Mouse (Mus musculus) adrenal gland, postnatal 36 days (tissue): Measurements from ENCODE around the gene Slamf6. TPM values are rescaled to one million over a fixed set of nuclear protein-coding genes. Genes with fewer than 3 reads are reported as not detected.

Source experiments
- DNase-seq, 2 experiments: peaks; one replicate each; pipeline ENCODE4 v3.0.0; 2021; ENCODE audit warnings: mixed read lengths in 1 of 2
- total RNA-seq, 2 experiments: library from RNA; stranded (reverse); gene quantifications; 2 replicates each; pipeline ENCODE4 v1.2.3; 2021

Gene Slamf6
- total RNA-seq, 2 experiments from 2014 or later: 0.20 TPM; not detected in 1

DNA sequence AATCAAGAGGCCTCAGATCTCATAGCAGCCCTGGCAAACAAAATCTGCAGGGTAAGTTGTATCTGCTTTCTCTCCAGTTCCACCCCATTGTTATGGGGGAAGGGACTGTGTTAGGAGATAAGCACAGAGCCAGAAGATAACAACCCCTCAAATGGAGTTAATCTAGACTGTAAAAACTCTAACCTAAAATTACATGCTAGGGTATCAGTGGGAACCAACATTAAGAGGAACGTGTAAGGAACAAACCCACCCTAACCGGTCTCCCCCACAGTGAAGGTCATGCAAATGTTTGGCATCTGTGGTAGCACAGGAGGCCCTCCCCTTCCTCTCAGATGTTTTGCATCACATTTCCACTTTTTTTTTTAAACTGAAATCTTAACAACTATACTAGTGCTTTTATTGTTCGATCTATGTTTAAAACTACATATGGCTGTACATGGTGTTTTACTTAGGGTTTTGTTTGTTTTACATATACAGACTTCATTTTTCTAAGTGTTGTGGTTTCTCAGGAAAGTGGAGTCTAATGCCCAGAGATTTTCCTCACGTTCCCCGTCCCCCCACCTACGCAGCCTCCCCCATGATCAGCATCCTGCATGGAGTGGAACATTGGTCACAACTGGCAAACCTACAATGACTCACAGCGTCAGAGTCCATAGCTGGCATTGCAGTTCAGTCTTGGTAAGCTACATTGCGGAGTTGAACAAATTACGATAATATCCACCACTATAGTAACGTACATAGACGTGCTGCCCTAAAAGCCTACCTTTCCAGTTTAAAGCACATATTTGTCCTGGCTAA is 77.8 kb downstream of the Slamf6 start:
- no peak for DNase-seq

DNA sequence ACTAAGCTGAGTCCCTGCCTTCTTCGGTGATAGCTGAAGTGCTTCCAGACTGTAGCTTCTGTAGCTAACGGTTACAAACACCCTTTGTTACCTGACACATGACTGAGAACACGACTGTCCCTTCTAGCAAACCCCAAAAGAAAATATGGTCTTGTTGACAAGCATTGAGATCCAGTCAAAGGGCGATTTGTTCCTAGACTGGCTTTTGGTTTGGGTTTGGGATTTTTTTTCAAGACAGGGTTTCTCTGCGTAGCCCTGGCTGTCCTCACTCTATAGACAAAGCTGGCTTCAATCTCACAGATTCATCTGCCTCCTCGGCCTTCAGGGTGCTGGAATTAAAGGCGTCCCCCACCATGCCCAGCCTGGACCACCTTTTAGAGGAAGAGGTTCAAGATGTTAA is 79.4 kb downstream of the Slamf6 start:
- no peak for DNase-seq

DNA sequence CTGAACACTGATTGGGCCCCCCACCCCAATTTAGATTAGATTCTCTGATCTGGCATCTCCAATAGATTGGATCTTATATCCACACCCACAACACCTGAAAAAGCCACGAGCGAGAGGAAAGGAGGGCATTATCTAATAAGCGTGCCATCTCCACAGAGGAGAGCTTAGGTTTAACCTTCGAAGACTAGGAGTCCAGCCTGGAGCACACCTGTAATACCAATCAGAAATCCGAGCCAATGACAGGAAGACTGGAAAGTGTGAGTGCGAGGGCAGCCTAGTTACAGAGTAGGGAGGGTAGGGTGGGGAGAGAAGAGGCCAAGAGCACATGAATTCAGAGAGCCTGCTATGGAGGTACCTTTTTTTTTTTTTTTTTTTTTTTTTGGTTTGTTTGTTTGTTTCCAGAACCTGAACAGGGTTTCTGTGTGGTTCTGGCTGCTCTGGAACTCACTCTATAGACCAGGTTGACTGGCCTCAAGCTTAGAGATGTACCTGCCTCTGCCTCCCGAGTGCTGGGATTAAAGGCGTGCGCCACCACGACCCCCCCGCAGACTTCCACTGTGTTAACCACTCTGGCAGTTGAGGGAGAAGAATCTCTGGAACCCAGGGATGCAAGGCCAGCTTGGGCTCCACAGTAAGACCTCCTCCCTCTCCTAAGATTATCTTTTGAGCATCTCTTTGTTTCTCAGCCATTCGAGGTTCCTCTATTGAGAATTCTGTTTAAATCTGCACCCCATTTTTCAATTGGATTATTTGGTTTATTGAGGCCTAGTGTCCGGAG is 81.7 kb downstream of the Slamf6 start:
- no peak for DNase-seq

GRCm38 (mm10) chr1:172000641-172001040 is 83.3 kb downstream of the Slamf6 start:
- DNase-seq: peak; percentile 35 to 74

- DNase-seq: no peak
These were observed 84.3 kb downstream of the Slamf6 start for GRCm38 (mm10) chr1:172001665-172002064.

Other genes starting within 250 kb of the Slamf6 start
- 1 to 10 TPM; 1.8 to 3.5 TPM for gene Cd48, start 235.5 kb upstream of the Slamf6 start, total RNA-seq
- gene Slamf1, start 150.4 kb upstream of the Slamf6 start, total RNA-seq: under 1 TPM; 0.13 to 0.16 TPM
- gene Cd84, start 77.8 kb upstream of the Slamf6 start, total RNA-seq: 1 to 10 TPM; 2.2 to 4.5 TPM
- gene Gm10521, start 21.9 kb upstream of the Slamf6 start, total RNA-seq: under 1 TPM; 0.10 to 0.26 TPM
- gene Vangl2, start 110.9 kb downstream of the Slamf6 start, total RNA-seq: 1 to 10 TPM; 2.5 to 5.7 TPM
- not detected for gene Nhlh1, start 140.1 kb downstream of the Slamf6 start, total RNA-seq
- gene Copa, start 165.0 kb downstream of the Slamf6 start, total RNA-seq: 100 to 1,000 TPM; 178 to 197 TPM
- 100 to 1,000 TPM in 1 of 2 experiments, 10 to 100 TPM in 1; 94.4 to 101 TPM for gene Ncstn, start 165.3 kb downstream of the Slamf6 start, total RNA-seq
- 100 to 1,000 TPM; 112 to 147 TPM for gene Pex19, start 209.2 kb downstream of the Slamf6 start, total RNA-seq
- gene Dcaf8, start 230.6 kb downstream of the Slamf6 start, total RNA-seq: 100 to 1,000 TPM; 108 to 143 TPM